Mouse (Mus musculus) 3T3-L1 (cell line): Measurements from ENCODE around the gene Vstm5.

Experiments used
- DNase-seq: peaks from one replicate; pipeline ENCODE4 v3.0.0-alpha.2; 2015; ENCODE audit warnings: low read depth, low spot score

Vstm5 gene

DNA sequence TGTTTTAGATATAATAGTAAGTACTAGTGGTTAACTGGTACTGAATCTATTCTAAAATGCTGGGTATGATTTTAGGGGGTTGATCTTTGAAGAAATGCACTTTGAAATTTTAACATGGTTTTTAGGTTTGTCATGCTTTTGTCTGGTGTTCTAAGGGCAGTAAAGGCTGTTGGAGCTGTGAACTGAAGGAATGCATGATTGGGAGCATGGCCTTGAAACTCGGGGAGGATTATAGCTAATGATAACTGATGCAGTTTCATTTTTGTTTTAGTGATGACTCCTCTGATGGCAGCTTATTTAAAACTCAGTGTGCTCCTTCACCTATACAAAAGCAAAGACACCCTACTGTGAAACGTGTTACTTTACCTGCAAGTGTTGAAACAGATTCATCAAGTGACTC is 69.4 kb downstream of the Vstm5 start:
- no peak for DNase-seq
